Mouse (Mus musculus): ENCODE data around the gene Btbd9.

GRCm38 (mm10) chr17:30272769-30273168 is 303.5 kb downstream of the Btbd9 start:
- TF ChIP-seq CTCF (conservative IDR thresholded peaks at IDR 0.05; ENCODE audit: low read length) (no peak), POU5F1 (IDR thresholded peaks at IDR 0.05; ENCODE audit: borderline replicate concordance, low read length) (no peak)
